Mouse (Mus musculus) heart, embryonic 13.5 days (tissue): ENCODE measurements around the gene Astn2. TPM values are rescaled to one million over a fixed set of nuclear protein-coding genes. Genes with fewer than 3 reads are reported as not detected.

Experiments
- ATAC-seq: fragments of 200-750 bp; cut with Nextera tagmentation; 2 replicates; pipeline ENCODE4 v1.8.0; 2017; ENCODE audit warnings: moderate TSS enrichment; ENCODE audit not compliant: insufficient number of reproducible peaks, low FRiP score, low TSS enrichment; ENCODE audit errors: extremely low read depth
- H3K27ac ChIP-seq: fragments of 300-500 bp; sonication (generic); replicated peaks from 2 replicates; pipeline ENCODE4 v1.5.1; 2015; ENCODE audit warnings: moderate library complexity, mild to moderate bottlenecking, inconsistent platforms
- H3K27me3 ChIP-seq: fragments of 300-500 bp; sonication (generic); replicated peaks from 2 replicates; pipeline ENCODE4 v1.6.1; 2015; ENCODE audit warnings: mild to moderate bottlenecking, inconsistent platforms
- H3K36me3 ChIP-seq: fragments of 300-500 bp; sonication (generic); 2 replicates; pipeline ENCODE4 v1.6.1; 2015; ENCODE audit warnings: mild to moderate bottlenecking, inconsistent platforms
- H3K4me1 ChIP-seq: fragments of 300-500 bp; sonication (generic); 2 replicates; pipeline ENCODE4 v1.6.1; 2015; ENCODE audit warnings: inconsistent platforms
- H3K4me2 ChIP-seq: fragments of 300-500 bp; sonication (generic); 2 replicates; pipeline ENCODE4 v1.6.1; 2015; ENCODE audit warnings: inconsistent platforms, mild to moderate bottlenecking, moderate library complexity
- H3K4me3 ChIP-seq: fragments of 300-500 bp; sonication (generic); 2 replicates; pipeline ENCODE4 v1.5.1; 2015; ENCODE audit warnings: moderate library complexity, mild to moderate bottlenecking, inconsistent platforms
- H3K9ac ChIP-seq: fragments of 300-500 bp; sonication (generic); 2 replicates; pipeline ENCODE4 v1.6.1; 2015; ENCODE audit warnings: inconsistent platforms, mild to moderate bottlenecking, moderate library complexity
- H3K9me3 ChIP-seq: fragments of 300-500 bp; sonication (generic); 2 replicates; pipeline ENCODE4 v1.6.1; 2016; ENCODE audit warnings: inconsistent platforms
- WGBS: fragments of 180-500 bp; shearing (Covaris S2); methylation state at CpG from one replicate; pipeline ENCODE4 v1.1.7; 2015; ENCODE audit warnings: mixed read lengths; 5-methylcytosine and 5-hydroxymethylcytosine counted together
- polyA plus RNA-seq: library from polyadenylated mRNA; unstranded; fragments of >200 nt; fragmentation: Nextera tagmentation; extraction: Ambion mirVana; gene quantifications from 2 replicates; pipeline ENCODE4 v1.2.1, GENCODE M21; 2015

Gene Astn2
- polyA plus RNA-seq, 1 experiment from 2014 or later = 0.24 TPM

- no peaks in the 10 kb centered on the region for H3K36me3 ChIP-seq
- H3K27me3 ChIP-seq = no peaks in the 10 kb centered on the region
- no peak overlapping the region for H3K4me3 ChIP-seq
- H3K9ac ChIP-seq = no peak overlapping the region
- no peak overlapping the region for H3K4me2 ChIP-seq
- no peak overlapping the region for H3K27ac ChIP-seq
- 75% methylated on average over 4 of the region's 4 CpGs for WGBS
- ATAC-seq = no peak
- no peaks in the 10 kb centered on the region for H3K4me1 ChIP-seq
- no peaks in the 10 kb centered on the region for H3K9me3 ChIP-seq
Observed at GRCm38 (mm10) chr4:65767431-65767830, 637.0 kb downstream of the Astn2 start.

- H3K9ac ChIP-seq = no peak overlapping the region
- no peaks in the 10 kb centered on the region for H3K27me3 ChIP-seq
- H3K4me1 ChIP-seq = no peaks in the 10 kb centered on the region
- no peaks in the 10 kb centered on the region for H3K9me3 ChIP-seq
- no peak overlapping the region for H3K27ac ChIP-seq
- no peak for ATAC-seq
- 69% methylated on average over 3 of the region's 3 CpGs for WGBS
- H3K4me2 ChIP-seq = no peak overlapping the region
- no peaks in the 10 kb centered on the region for H3K36me3 ChIP-seq
- no peak overlapping the region for H3K4me3 ChIP-seq
Observed at GRCm38 (mm10) chr4:65765312-65765711, 639.1 kb downstream of the Astn2 start.

- Histone ChIP-seq H3K9ac (no peak overlapping the region), H3K4me3 (no peak overlapping the region), H3K4me2 (no peak overlapping the region), H3K27me3 (no peaks in the 10 kb centered on the region), H3K4me1 (no peaks in the 10 kb centered on the region), H3K36me3 (no peaks in the 10 kb centered on the region), H3K9me3 (no peaks in the 10 kb centered on the region), H3K27ac (no peak overlapping the region)
- no peak for ATAC-seq
- 71% methylated on average over 4 of the region's 4 CpGs for WGBS
Observed at GRCm38 (mm10) chr4:65764275-65764674, 640.1 kb downstream of the Astn2 start.

- Histone ChIP-seq H3K4me1 (no peaks in the 10 kb centered on the region), H3K9ac (no peak overlapping the region), H3K9me3 (no peaks in the 10 kb centered on the region), H3K36me3 (no peaks in the 10 kb centered on the region), H3K4me2 (no peak overlapping the region), H3K4me3 (no peak overlapping the region), H3K27me3 (no peaks in the 10 kb centered on the region), H3K27ac (no peak overlapping the region)
- WGBS = 75% methylated on average over 2 of the region's 2 CpGs
- ATAC-seq = no peak
Observed at GRCm38 (mm10) chr4:65763823-65764222, 640.6 kb downstream of the Astn2 start.

- Histone ChIP-seq H3K4me3 (no peak overlapping the region), H3K9me3 (no peaks in the 10 kb centered on the region), H3K36me3 (no peaks in the 10 kb centered on the region), H3K4me1 (no peaks in the 10 kb centered on the region), H3K27me3 (no peaks in the 10 kb centered on the region), H3K4me2 (no peak overlapping the region), H3K9ac (no peak overlapping the region), H3K27ac (no peak overlapping the region)
- 73% methylated on average over 3 of the region's 3 CpGs for WGBS
- no peak for ATAC-seq
Observed at GRCm38 (mm10) chr4:65762116-65762515, 642.3 kb downstream of the Astn2 start.

GRCm38 (mm10) chr4:65761658-65762057 lies 642.8 kb downstream of the Astn2 start:
- Histone ChIP-seq H3K27ac (no peak overlapping the region), H3K27me3 (no peaks in the 10 kb centered on the region), H3K9ac (no peak overlapping the region), H3K4me2 (no peak overlapping the region), H3K9me3 (no peaks in the 10 kb centered on the region), H3K4me3 (no peak overlapping the region), H3K4me1 (no peaks in the 10 kb centered on the region), H3K36me3 (no peaks in the 10 kb centered on the region)
- 52% methylated on average over 3 of the region's 3 CpGs for WGBS
- ATAC-seq = no peak

GRCm38 (mm10) chr4:65758875-65759201 lies 645.6 kb downstream of the Astn2 start:
- H3K36me3 ChIP-seq = no peaks in the 10 kb centered on the region
- no peak for ATAC-seq
- no peak overlapping the region for H3K27ac ChIP-seq
- no peak overlapping the region for H3K4me2 ChIP-seq
- H3K4me3 ChIP-seq = no peak overlapping the region
- H3K9me3 ChIP-seq = no peaks in the 10 kb centered on the region
- H3K9ac ChIP-seq = no peak overlapping the region
- H3K4me1 ChIP-seq = no peaks in the 10 kb centered on the region
- WGBS = 62% methylated on average over 1 of the region's 1 CpGs
- no peaks in the 10 kb centered on the region for H3K27me3 ChIP-seq

- no peak for ATAC-seq
- Histone ChIP-seq H3K27me3 (no peaks in the 10 kb centered on the region), H3K9me3 (no peaks in the 10 kb centered on the region), H3K4me2 (no peak overlapping the region), H3K36me3 (no peaks in the 10 kb centered on the region), H3K9ac (no peak overlapping the region), H3K4me1 (no peaks in the 10 kb centered on the region), H3K4me3 (no peak overlapping the region), H3K27ac (no peak overlapping the region)
- 57% methylated on average over 5 of the region's 5 CpGs for WGBS
Observed at GRCm38 (mm10) chr4:65758174-65758874, 646.1 kb downstream of the Astn2 start.

- Histone ChIP-seq H3K9ac (no peak overlapping the region), H3K9me3 (no peaks in the 10 kb centered on the region), H3K4me2 (no peak overlapping the region), H3K4me3 (no peak overlapping the region), H3K27me3 (no peaks in the 10 kb centered on the region), H3K36me3 (no peaks in the 10 kb centered on the region), H3K4me1 (no peaks in the 10 kb centered on the region), H3K27ac (no peak overlapping the region)
- ATAC-seq = no peak
- 61% methylated on average over 3 of the region's 3 CpGs for WGBS
Observed at GRCm38 (mm10) chr4:65752941-65753340, 651.5 kb downstream of the Astn2 start.

GRCm38 (mm10) chr4:65744788-65745187 lies 659.6 kb downstream of the Astn2 start:
- Histone ChIP-seq H3K9me3 (no peaks in the 10 kb centered on the region), H3K4me3 (no peak overlapping the region), H3K27ac (no peak overlapping the region), H3K27me3 (no peaks in the 10 kb centered on the region), H3K36me3 (no peaks in the 10 kb centered on the region), H3K9ac (no peak overlapping the region), H3K4me1 (peaks cover 12% of the 10 kb centered on the region; the same call in 1 of the 2 replicates), H3K4me2 (no peak overlapping the region)
- ATAC-seq = no peak

GRCm38 (mm10) chr4:65744088-65744610 lies 660.3 kb downstream of the Astn2 start:
- Histone ChIP-seq H3K4me3 (no peak overlapping the region), H3K36me3 (no peaks in the 10 kb centered on the region), H3K9me3 (no peaks in the 10 kb centered on the region), H3K9ac (no peak overlapping the region), H3K27me3 (no peaks in the 10 kb centered on the region), H3K27ac (no peak overlapping the region), H3K4me1 (peaks cover 12% of the 10 kb centered on the region; the same call in 1 of the 2 replicates), H3K4me2 (no peak overlapping the region)
- whole genome bisulfite sequencing = 42% methylated on average over 5 of the region's 5 CpGs
- no peak for ATAC-seq

GRCm38 (mm10) chr4:65743160-65743691 lies 661.2 kb downstream of the Astn2 start:
- ATAC-seq = no peak

More at GRCm38 (mm10) chr4:65743160-65743691, 661.2 kb downstream of the Astn2 start:
- no peak overlapping the region for H3K4me3 ChIP-seq
- H3K4me1 ChIP-seq = peaks cover 12% of the 10 kb centered on the region; the same call in 1 of the 2 replicates
- H3K27me3 ChIP-seq = no peaks in the 10 kb centered on the region
- H3K4me2 ChIP-seq = no peak overlapping the region
- H3K9ac ChIP-seq = no peak overlapping the region
- no peaks in the 10 kb centered on the region for H3K36me3 ChIP-seq
- no peaks in the 10 kb centered on the region for H3K9me3 ChIP-seq
- H3K27ac ChIP-seq = no peak overlapping the region
